Mouse (Mus musculus) midbrain, embryonic 14.5 days (tissue): ENCODE data around the gene Mrgprb8. TPM values are rescaled to one million over a fixed set of nuclear protein-coding genes. Genes with fewer than 3 reads are reported as not detected.
"Not testable (repeated sequence)": the region's sequence is repeated elsewhere in the genome, so short reads cannot be mapped to it uniquely, and the experiment has no call there.

Experiments
- ATAC-seq: fragments of 200-750 bp; cut with Nextera tagmentation; 2 replicates; pipeline ENCODE4 v1.8.0; 2017; ENCODE audit warnings: moderate number of reproducible peaks, moderate library complexity; ENCODE audit not compliant: low FRiP score, low TSS enrichment
- DNase-seq: peaks from one replicate; pipeline ENCODE4 v3.0.0-alpha.2; 2015
- H3K27ac ChIP-seq: fragments of 300-500 bp; sonication (generic); replicated peaks from 2 replicates; pipeline ENCODE4 v1.5.1; 2014; ENCODE audit warnings: mild to moderate bottlenecking, low read depth, low read length, moderate library complexity
- H3K27me3 ChIP-seq: fragments of 300-500 bp; sonication (generic); 2 replicates; pipeline ENCODE4 v1.6.1; 2014; ENCODE audit warnings: low read length, control low read depth, mixed read lengths; ENCODE audit not compliant: control insufficient read depth, insufficient read depth
- H3K36me3 ChIP-seq: fragments of 300-500 bp; sonication (generic); 2 replicates; pipeline ENCODE4 v1.6.1; 2014; ENCODE audit warnings: low read length, control low read depth; ENCODE audit not compliant: control insufficient read depth, insufficient read depth
- H3K4me1 ChIP-seq: fragments of 300-500 bp; sonication (generic); 2 replicates; pipeline ENCODE4 v1.6.1; 2014; ENCODE audit warnings: mild to moderate bottlenecking, antibody characterized with exemption, low read length, control low read depth; ENCODE audit not compliant: control insufficient read depth, insufficient read depth
- H3K4me2 ChIP-seq: fragments of 300-500 bp; sonication (generic); 2 replicates; pipeline ENCODE4 v1.6.1; 2014; ENCODE audit warnings: mild to moderate bottlenecking, low read length, moderate library complexity
- H3K4me3 ChIP-seq: fragments of 300-500 bp; sonication (generic); replicated peaks from 2 replicates; pipeline ENCODE4 v1.5.1; 2014; ENCODE audit warnings: low read depth, low read length
- H3K9ac ChIP-seq: fragments of 300-500 bp; sonication (generic); replicated peaks from 2 replicates; pipeline ENCODE4 v1.6.1; 2014; ENCODE audit warnings: mild to moderate bottlenecking, low read length, moderate library complexity
- H3K9me3 ChIP-seq: fragments of 300-500 bp; sonication (generic); 2 replicates; pipeline ENCODE4 v1.6.1; 2016; ENCODE audit warnings: low read length, control low read depth, mixed read lengths; ENCODE audit not compliant: control insufficient read depth
- WGBS: fragments of 180-500 bp; shearing (Covaris S2); extraction: QIAGEN DNeasy Blood & Tissue Kit; methylation state at CpG from one replicate; pipeline ENCODE4 v1.1.7; 2014; 5-methylcytosine and 5-hydroxymethylcytosine counted together
- polyA plus RNA-seq: library from polyadenylated mRNA; unstranded; fragments of >200 nt; fragmentation: Nextera tagmentation; extraction: Ambion mirVana; gene quantifications from 2 replicates; pipeline ENCODE4 v1.2.1, GENCODE M21; 2014

The Mrgprb8 gene
- polyA plus RNA-seq, result not detected in 2 replicates

DNA sequence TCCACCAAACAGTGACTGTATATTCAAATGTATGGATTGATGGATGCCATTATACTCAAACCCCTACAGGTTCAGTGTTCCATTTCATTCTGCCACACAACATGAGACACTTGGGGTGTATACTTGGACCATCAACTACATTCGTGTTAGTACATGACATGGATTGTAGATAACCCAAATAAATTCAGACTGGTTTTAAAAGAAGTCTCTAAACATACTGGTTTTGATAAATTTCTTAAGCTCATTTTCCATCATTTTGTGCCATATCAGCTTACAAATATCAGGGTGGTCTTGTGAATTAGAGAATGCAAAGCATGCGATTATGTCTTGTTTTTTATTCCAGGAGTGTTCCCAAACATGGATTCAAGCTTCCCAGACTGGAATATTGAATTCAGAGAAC, at the start of gene Mrgprb8:
Mrgprb8 (plus strand) TSS at position 301 of the 400 bp plus-strand sequence.
- no peaks in the 10 kb centered on the region for H3K4me1 ChIP-seq
- DNase-seq (no peak), ATAC-seq (no peak)
- no peaks in the 10 kb centered on the region for H3K36me3 ChIP-seq
- no peak within 1 kb of the TSS for H3K27ac ChIP-seq
- H3K4me2 ChIP-seq, result no peak within 1 kb of the TSS
- H3K27me3 ChIP-seq, result no peaks in the 10 kb centered on the region
- no peak within 1 kb of the TSS for H3K4me3 ChIP-seq
- H3K9ac ChIP-seq, result no peak within 1 kb of the TSS
- WGBS, result 74% methylated on average over 2 of the region's 2 CpGs
- H3K9me3 ChIP-seq, result peaks cover 16% of the 10 kb centered on the region

DNA sequence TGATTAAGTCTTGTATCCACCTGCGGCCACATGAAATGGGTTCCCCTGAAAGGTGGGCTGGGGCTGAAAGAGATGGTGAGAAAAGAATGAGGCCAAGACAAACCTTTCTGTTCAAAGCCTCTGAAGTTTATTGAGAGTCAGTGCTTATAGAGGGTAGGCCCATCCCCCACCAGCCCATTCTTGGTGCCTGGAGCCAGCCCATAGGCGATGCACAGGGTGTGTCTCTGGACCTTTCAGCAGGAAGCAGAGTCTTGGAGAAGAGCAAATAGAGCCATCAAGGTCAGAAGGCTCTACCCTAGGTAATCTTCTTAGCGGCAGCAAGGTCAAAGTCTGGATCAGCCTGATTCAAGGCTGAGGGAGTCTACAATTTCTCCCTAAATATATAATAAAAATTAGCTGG, 47.6 kb downstream of the Mrgprb8 start:
- H3K36me3 ChIP-seq, H3K27ac ChIP-seq, DNase-seq, ATAC-seq, H3K4me3 ChIP-seq, H3K9ac ChIP-seq, H3K4me2 ChIP-seq, H3K4me1 ChIP-seq, H3K27me3 ChIP-seq: not testable (repeated sequence)
- 89% methylated on average over 3 of the region's 3 CpGs for whole genome bisulfite sequencing
- H3K9me3 ChIP-seq, result peaks cover 22% of the 10 kb centered on the region

DNA sequence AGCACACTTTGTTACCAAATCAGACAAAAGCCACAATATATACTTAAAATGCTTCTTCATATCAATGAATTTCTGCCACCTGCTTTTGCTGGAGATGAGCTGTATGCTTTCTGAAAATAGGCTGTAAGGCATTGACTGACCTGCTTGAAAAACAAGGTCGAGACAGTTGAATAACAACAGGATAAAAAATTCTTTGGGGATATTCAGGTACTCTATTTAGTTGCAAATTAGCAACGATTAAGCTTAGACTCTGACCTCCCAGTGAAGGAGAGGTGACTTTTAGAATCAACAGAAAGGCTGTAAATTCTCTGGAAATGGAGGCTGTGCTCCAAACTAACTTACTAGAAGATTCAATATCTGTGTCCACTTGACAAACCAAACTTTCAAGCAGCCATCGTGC, 48.3 kb downstream of the Mrgprb8 start:
- H3K9ac ChIP-seq, result no peak overlapping the region

More for the DNA sequence above, 48.3 kb downstream of the Mrgprb8 start:
- Histone ChIP-seq H3K4me3 (no peak overlapping the region), H3K36me3 (no peaks in the 10 kb centered on the region), H3K9me3 (peaks cover 23% of the 10 kb centered on the region), H3K4me1 (no peaks in the 10 kb centered on the region), H3K4me2 (no peak overlapping the region), H3K27ac (no peak overlapping the region), H3K27me3 (no peaks in the 10 kb centered on the region)
- ATAC-seq (no peak), DNase-seq (no peak)
- WGBS, result 50% methylated on average over 3 of the region's 3 CpGs

Other genes with a start within 250 kb of the Mrgprb8 start
- gene Mrgprb5, start 219.5 kb upstream of the Mrgprb8 start, polyA plus RNA-seq, result not detected in 2 replicates
- gene Mrgprb4, start 189.2 kb upstream of the Mrgprb8 start, polyA plus RNA-seq, result not detected in 2 replicates
- not detected in 2 replicates for gene Mrgprb1, start 67.8 kb downstream of the Mrgprb8 start, polyA plus RNA-seq
- not detected in 2 replicates for gene Mrgprx2, start 110.8 kb downstream of the Mrgprb8 start, polyA plus RNA-seq
- not detected in 2 replicates for gene Mrgprb2, start 169.6 kb downstream of the Mrgprb8 start, polyA plus RNA-seq